Mouse (Mus musculus) yolk sac, embryonic 10.5 days (tissue): ENCODE results near the gene Ier5l.

Experiments
- DNase-seq: peaks from one replicate; pipeline ENCODE4 v3.0.0-alpha.2; 2017; ENCODE audit warnings: low spot score

The Ier5l gene

GRCm38 (mm10) chr2:30474039-30474438, at the start of gene Ier5l:
Gene Ier5l (minus strand): TSS chr2:30474219.
- peak; percentile 96 for DNase-seq

DNA sequence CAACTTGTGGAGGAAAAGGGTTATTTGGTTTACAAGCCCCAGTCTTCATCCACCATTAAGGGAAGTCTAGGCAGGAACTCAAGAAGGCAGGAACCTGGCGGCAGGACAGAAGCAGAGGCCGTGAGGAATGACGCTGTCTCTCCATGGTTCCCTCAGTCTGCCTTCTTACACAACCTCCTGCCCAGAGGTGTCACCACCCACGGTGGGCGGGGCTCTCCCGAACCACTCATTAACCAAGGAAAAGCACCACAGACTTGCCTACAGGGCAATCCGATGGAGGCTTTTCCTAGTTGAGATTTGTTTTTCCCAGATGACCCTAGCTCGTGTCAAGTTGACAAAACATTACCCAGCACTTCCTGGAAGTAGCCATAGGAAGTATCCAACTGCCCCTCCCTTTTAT, 49.7 kb upstream of the Ier5l start:
- peak; percentile 71 for DNase-seq

DNA sequence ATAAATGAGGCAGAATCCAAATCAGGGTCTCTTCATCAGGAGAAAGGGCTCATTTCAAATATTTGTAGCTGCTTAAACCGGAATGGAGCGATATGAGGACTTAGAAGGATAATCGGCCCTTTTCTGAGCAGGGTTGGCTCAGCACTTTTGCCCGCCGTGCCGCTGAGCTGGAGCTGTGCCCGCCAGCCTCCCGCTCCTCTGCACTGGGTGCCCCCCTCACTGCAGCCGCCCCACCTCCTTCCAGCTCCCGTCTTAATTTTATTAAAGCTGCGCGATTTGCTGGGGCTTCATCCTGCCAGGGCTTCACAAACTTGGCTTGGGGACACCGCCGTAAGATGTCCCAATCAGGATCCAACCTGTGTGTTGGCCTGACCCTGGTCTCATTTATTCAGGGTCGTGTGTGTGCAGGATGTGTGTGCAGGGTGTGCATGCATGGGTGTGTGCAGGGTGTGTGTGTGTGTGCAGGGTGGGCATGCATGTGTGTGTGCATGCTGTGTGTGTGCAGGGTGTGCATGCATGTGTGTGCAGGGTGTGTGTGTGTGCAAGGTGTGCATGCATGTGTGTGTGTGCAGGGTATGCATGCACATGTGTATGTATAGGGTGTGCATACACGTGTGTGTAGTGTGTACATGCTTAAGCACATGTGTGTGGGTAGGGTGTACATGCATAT, 36.8 kb upstream of the Ier5l start:
- no peak for DNase-seq

GRCm38 (mm10) chr2:30507138-30507727, 33.2 kb upstream of the Ier5l start:
- peak; percentile 59 for DNase-seq

- no peak for DNase-seq
These were observed 29.9 kb upstream of the Ier5l start for GRCm38 (mm10) chr2:30503677-30504621.

DNA sequence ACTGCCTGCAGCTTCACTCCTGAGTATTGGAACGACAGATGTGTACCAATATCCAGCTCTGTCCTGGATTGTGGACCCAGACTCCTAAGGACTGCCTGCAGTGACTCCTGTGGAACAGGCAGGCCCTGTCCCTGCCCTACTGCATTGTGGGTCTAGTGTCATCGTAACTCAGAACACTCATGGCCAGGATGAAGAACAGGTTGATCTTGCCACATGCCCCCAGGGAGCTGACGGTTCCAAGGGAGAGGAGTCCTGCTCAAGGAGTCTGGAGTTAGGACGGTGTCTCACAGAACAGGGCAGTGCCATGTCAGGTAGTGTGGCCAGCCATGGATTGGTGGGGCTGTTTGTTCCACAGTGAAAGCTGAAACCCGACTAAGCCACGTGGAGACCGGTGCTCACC, 27.7 kb upstream of the Ier5l start:
- DNase-seq: no peak

- DNase-seq: peak; percentile 80
These were observed 22.2 kb upstream of the Ier5l start for GRCm38 (mm10) chr2:30495909-30496861.

DNA sequence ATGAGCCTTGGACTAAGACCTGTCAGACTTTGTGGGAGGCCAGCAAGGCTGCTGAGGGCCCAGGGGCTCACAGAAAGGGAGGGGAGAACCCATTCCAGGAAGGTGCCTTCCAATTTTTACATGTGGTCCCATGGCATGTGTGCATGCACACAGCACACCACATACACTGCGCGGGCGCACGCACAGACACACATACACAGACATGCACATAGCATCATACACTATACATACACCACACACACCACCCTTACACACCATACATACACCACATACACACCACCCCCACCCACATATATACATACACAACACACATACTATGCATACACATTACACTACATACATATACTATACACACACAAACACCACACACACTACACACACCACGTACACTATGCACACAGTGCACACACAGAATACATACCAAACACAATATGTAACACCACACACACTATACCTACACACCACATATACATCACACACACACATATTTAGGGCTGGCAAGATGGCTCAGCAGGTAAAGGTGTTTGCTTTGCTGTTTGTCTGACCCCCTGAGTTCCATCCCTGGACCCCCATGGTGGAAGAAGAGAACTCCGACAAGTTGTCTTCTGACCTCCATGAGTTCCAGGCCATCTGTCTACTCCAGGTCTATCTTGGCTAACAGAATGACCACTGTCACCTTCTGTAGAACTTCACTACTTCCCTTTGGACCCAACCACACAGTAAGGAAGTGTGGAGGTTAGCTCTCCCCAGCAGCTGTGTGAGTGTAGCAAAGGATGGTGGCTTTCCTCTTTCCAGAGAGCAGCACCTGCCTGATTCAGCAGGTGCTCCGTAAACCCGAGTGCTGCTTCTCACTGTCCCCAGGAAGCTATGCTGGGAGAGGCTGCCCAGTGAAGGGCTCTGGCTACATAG, 21.2 kb upstream of the Ier5l start:
- DNase-seq: no peak

DNA sequence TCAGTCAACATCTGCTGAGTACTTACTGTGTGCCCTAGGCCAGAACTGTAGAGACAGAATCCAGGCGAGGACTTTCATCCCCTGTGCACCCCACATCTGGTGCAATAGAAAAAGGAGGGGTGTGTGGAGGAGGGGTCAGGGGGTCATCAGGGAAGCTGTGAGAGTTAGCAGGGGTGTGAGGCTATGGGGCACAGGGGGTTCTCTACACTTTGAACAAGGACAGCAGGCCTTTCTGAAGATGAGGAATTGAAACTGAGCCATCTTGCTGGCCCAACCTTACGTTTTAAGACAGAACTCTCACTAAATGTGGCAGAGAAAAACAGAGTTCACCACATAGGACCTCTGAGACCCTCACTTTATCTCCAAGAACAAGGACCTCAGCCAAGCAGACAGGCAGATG, 16.4 kb upstream of the Ier5l start:
- no peak for DNase-seq

DNA sequence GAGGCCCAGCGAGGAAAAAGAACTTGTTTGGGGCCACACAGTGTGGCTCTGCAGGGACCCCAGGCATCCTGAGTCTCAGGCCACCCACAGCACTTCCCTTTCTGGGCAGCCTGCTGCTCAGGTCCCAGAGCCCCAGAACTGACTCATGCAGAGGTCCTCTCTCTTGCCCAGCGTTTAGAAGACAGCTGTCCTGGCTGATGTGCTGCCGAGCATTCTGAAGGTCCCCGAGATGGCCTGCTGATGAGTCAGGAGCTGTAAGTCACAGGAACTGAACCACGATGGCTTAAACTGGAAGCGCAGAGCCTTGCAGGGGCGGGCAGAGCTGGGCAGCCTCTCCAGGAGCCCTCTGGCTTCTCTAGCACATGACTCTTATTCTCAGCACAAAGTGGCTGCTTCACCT, 13.6 kb upstream of the Ier5l start:
- DNase-seq: no peak

GRCm38 (mm10) chr2:30478526-30478925, 4.5 kb upstream of the Ier5l start:
- no peak for DNase-seq

DNA sequence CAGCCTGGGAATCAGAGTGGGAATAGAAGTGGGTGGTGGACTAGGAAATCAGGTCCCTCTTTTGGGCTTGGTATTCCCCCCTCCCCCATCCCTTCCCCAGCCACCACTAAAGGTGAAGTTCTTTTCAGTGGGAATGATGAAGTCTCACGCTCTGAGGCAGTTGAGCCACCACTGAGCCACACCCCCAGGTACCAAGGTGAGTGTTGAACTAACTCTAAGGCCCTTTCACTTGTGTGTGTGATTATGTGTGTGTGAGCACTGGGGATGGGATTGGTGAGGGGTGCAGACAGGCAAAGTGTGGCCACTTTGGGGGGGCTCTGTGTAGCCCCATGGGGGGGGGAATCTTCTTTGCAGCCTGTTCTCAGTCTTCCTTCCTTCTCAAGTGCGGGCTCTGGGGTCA, 2.2 kb upstream of the Ier5l start:
- no peak for DNase-seq

DNA sequence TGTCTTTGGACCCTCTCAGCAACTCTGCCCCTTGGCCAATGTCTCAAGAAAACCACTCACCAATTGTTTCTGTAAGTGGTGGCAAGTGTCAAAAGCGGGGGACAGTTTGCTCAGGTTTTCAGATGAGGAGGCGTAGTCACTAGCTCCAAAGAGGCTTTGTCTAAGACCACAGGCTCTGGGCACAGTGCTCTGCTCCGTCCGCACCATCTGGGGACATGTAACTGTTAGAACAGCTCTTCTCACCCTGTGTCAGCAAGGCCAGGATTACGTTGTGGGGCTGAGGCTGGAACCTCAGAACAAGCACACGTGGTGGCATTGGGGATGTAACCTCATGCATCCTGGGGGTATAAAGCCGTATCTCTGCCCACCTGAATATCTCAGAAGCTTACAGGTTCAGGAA, 1.4 kb upstream of the Ier5l start:
- DNase-seq: no peak

DNA sequence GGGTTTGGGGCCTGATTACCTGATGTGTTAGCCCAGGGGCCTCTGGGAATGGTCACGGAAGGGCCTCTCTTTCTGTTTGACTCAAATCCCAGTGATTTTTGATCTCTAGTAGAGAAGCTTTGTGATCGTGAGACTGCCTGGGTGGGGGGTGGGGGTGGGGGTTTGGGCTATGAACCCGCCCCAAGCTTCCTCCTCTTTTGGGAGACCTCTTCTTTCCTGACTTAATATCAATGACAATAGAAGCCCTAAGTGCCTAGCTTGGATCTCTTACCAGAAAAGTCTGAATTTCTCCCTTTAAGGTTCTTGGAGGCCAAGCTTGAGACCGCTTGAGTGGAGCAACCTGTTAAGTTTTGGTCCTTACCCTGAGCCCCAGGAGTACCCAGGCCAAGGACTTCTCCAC, 757 bp upstream of the Ier5l start:
- no peak for DNase-seq

DNA sequence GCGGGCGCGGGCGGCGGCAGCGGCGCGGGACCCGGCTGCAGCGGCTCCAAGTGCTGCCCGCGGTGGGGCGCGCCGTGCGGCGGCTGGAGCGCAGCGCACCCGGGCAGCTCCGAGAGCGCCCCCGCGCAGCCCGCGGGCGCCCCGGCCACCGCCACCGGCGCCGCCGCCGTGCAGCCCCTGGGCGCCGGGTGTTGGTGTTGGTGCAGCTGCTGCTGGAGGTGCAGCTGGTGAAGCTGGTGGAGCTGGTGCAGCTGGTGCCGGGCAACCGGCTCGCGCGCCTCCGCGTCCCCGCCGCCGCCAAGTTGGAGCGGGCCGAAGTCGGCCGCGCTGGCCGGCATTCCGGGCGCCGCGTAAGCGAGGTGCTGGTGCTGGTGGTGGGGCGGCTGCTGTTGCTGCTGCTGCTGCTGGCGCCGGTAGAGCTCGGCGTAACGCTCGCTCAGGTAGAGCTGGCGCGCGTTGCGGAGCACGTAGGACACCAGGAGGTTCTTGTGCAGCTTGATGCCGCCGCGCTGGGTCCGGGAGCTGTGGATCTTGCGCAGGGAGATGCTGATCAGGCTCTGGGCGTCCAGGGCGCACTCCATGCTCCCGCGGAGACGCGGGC, 488 bp downstream of the Ier5l start:
- peak; percentile 58 for DNase-seq

GRCm38 (mm10) chr2:30472731-30473351, 1.2 kb downstream of the Ier5l start:
- peak; percentile 63 for DNase-seq

DNA sequence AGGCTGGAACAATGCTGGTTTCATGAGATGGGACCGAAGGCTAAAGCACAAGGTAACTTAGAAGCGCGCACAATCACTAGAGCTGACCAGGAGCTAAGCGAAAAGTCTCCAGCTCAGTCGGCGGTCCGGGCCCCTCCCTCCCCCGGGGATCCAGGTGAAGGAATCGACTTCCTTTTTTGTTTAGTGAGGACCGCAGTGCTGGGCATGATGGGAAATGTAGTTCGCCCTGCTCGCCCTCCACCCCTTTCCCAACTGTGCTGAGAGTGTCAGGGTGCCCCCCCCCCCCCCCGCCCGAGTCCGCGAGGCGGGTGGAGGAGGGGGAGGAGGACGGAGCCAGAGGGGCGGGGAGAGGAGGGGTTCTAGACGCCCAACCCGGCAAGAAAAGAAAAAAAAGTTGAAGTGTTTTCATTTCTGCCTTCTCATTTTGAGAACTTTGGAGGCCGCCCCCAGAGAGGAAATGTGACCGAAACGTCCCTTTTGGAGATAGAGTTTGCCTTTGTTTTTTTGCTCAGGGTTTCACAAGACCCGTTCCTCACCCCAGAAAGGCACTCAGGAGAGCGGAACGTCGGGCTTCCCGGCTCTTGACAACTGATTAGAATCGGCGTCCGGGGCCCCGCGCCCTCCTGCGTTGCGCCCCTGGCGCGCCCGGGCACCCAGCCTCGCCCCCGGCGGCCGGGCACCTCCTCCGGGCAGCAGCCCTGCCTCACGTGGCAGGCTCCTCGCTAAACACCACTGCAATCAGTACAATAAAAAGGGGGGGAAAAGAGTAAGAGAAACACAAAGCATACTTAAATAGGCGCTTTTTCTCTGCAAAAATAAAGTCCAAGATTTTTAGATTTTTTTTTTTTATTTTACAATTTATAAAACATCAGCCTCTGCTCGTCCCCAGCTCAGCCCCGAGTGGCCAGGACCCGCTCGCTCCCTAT, 2.0 kb downstream of the Ier5l start:
- peak; percentile 93 for DNase-seq

DNA sequence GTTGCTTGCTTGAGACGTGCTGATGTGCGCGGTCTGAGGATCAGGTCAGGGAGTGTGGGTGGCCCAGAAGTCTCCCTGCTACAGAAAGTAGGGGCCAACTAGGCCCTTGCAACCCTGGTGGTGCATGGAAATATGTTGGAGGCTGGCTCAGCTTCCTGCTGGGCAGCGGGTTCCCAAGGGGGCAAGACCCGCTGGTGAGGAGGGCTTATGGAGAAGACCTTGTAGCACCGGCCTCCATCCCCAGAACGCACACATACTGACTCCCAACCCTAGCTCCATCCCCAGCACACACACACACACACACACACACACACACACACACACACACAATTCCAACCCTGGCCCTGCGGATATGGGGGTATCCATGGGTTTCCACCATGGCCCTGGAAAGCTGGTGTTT, 3.0 kb downstream of the Ier5l start:
- DNase-seq: no peak
